Comparison of ENCODE assay signal across 25 mouse cellular contexts in the genomic region with DNA sequence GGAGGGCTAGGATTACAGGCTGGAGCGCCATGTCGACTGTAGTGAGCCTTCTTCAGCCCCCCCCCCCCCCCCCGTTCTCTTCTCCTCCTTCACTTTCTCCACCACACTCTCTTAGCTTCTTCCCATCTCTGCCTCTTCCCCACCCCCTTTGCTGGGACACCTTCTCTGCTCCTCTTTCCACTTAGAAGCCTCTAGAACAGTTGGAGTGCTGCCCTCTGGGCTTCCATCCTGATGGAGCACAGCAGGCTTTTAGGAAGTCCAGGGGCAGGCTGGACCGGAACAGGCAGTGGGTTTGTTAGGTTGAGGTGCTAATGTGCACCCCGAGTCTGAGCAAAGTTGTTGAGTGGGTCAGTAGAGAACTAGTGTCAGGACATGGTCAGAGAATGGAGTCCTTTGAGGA. TPM values are rescaled to one million over a fixed set of nuclear protein-coding genes. Genes with fewer than 3 reads are reported as not detected.
DNase-seq lines count a peak whose midpoint lies in the region; ATAC-seq and TF ChIP-seq lines count a peak whose summit lies in the region.
"Had no signal": no experiment of that assay in that cellular context is flagged by ENCODE, and none has a peak within 500 bp of the region (broad histone marks: within the 10 kb centered on the region; RNA-seq: fewer than 3 reads in every experiment).

No protein-coding gene starts in this region.

- H3K36me3 ChIP-seq in forebrain, embryonic 11.5 days (ENCODE audit: control insufficient read depth, insufficient read depth, low read length): no peaks in the 10 kb centered on the region; the same call in 1 of the 2 replicates
- no peaks in the 10 kb centered on the region for H3K36me3 ChIP-seq in forebrain, postnatal 0 days (ENCODE audit: insufficient read depth)
- H3K36me3 ChIP-seq in heart, embryonic 10.5 days: no peaks in the 10 kb centered on the region
- no peaks in the 10 kb centered on the region for H3K36me3 ChIP-seq in heart, adult 2 months (ENCODE audit: control insufficient read depth, insufficient read depth, low read length)
- H3K36me3 ChIP-seq: embryonic facial prominence, embryonic 13.5 days; embryonic facial prominence, embryonic 15.5 days; forebrain, embryonic 15.5 days; G1E had no signal

- H3K79me2 ChIP-seq in heart, adult 2 months (replicated peaks; ENCODE audit: control insufficient read depth, insufficient read depth, low read length): no peaks in the 10 kb centered on the region

- H3K27me3 ChIP-seq in forebrain, embryonic 11.5 days (ENCODE audit: control insufficient read depth, insufficient read depth, low read length): no peaks in the 10 kb centered on the region
- H3K27me3 ChIP-seq in forebrain, postnatal 0 days (ENCODE audit: insufficient read depth, low read length): no peaks in the 10 kb centered on the region
- no peaks in the 10 kb centered on the region for H3K27me3 ChIP-seq in heart, embryonic 10.5 days (ENCODE audit: insufficient read depth, poor library complexity, severe bottlenecking)
- peaks cover 3% of the 10 kb centered on the region; the same call in 1 of the 2 replicates for H3K27me3 ChIP-seq in heart, adult 2 months (ENCODE audit: control insufficient read depth, insufficient read depth, low read length)
- H3K27me3 ChIP-seq: CH12.LX; embryonic facial prominence, embryonic 15.5 days; forebrain, embryonic 13.5 days; forebrain, embryonic 15.5 days had no signal

- no peak overlapping the region for H3K27ac ChIP-seq in forebrain, embryonic 11.5 days (ENCODE audit: low read depth, low read length)
- H3K27ac ChIP-seq in forebrain, postnatal 0 days (ENCODE audit: low read depth, low read length): no peak overlapping the region
- no peak overlapping the region for H3K27ac ChIP-seq in heart, embryonic 10.5 days
- H3K27ac ChIP-seq in heart, adult 2 months: no peak overlapping the region
- H3K27ac ChIP-seq: embryonic facial prominence, embryonic 13.5 days; embryonic facial prominence, embryonic 15.5 days; forebrain, embryonic 10.5 days; forebrain, embryonic 13.5 days; forebrain, embryonic 15.5 days had no signal

- H3K9me3 ChIP-seq in forebrain, embryonic 11.5 days (ENCODE audit: control insufficient read depth, low read length): no peaks in the 10 kb centered on the region
- no peaks in the 10 kb centered on the region for H3K9me3 ChIP-seq in forebrain, postnatal 0 days (ENCODE audit: low read length)
- no peaks in the 10 kb centered on the region for H3K9me3 ChIP-seq in heart, embryonic 10.5 days
- H3K9me3 ChIP-seq: embryonic facial prominence, embryonic 13.5 days; forebrain, embryonic 15.5 days had no signal

- intact Hi-C loops in heart, adult 2 months (cut with DNase I): no loop called here

- TF ChIP-seq EP300 in heart, adult 2 months (IDR thresholded peaks at IDR 0.05; ENCODE audit: insufficient read depth, low read depth, low read length): no peak

- no peak for ATAC-seq in forebrain, embryonic 11.5 days (replicated peaks; ENCODE audit: low FRiP score)
- ATAC-seq in forebrain, postnatal 0 days: no peak
- ATAC-seq: CD4-positive, CD25-positive, alpha-beta regulatory T cell, adult 4 months; forebrain, embryonic 13.5 days; forebrain, embryonic 15.5 days had no signal

- TF ChIP-seq CTCF in forebrain, postnatal 0 days (IDR thresholded peaks at IDR 0.05; ENCODE audit: low read depth): no peak
- TF ChIP-seq CTCF in heart, adult 2 months (IDR thresholded peaks at IDR 0.05): no peak

- WGBS in forebrain, embryonic 11.5 days: 87% methylated on average over 5 of the region's 5 CpGs
- WGBS in forebrain, postnatal 0 days: 78% methylated on average over 5 of the region's 5 CpGs
- 59% methylated on average over 5 of the region's 5 CpGs for WGBS in heart, embryonic 10.5 days
- 66% methylated on average over 5 of the region's 5 CpGs for WGBS in heart, adult 2 months

- peak; percentile 15 for DNase-seq in forebrain, embryonic 11.5 days (ENCODE audit: low spot score)
- DNase-seq in forebrain, postnatal 0 days: no peak
- peak; percentile 67 for DNase-seq in heart, embryonic 10.5 days (ENCODE audit: low spot score)
- DNase-seq in heart, adult 2 months: no peak
- peak; percentile 5 for DNase-seq in MN1 (ENCODE audit: low spot score)
- DNase-seq: adrenal gland, adult 2 months; adrenal gland, postnatal 10 days; adrenal gland, postnatal 25 days; B cell, adult 2 months; cerebellum, adult 11 months; cerebellum, adult 18-20 months; cerebellum, adult 8-10 months; cerebellum, adult 9-11 months; cerebellum, postnatal 14 days; cerebellum, postnatal 36 days; embryo, embryonic 11 days had no signal

- no peak overlapping the region for H3K4me2 ChIP-seq in forebrain, embryonic 11.5 days (ENCODE audit: low read depth, low read length, severe bottlenecking)
- H3K4me2 ChIP-seq in forebrain, postnatal 0 days (ENCODE audit: low read depth): no peak overlapping the region
- H3K4me2 ChIP-seq: embryonic facial prominence, embryonic 13.5 days; embryonic facial prominence, embryonic 15.5 days; forebrain, embryonic 13.5 days; forebrain, embryonic 15.5 days had no signal

- H3K4me1 ChIP-seq in forebrain, embryonic 11.5 days (replicated peaks; ENCODE audit: control insufficient read depth, insufficient read depth, low read length): no peaks in the 10 kb centered on the region
- no peaks in the 10 kb centered on the region for H3K4me1 ChIP-seq in forebrain, postnatal 0 days (ENCODE audit: insufficient read depth)
- H3K4me1 ChIP-seq in heart, embryonic 10.5 days: no peaks in the 10 kb centered on the region
- no peaks in the 10 kb centered on the region for H3K4me1 ChIP-seq in heart, adult 2 months (ENCODE audit: control insufficient read depth, insufficient read depth, low read length)
- H3K4me1 ChIP-seq: embryonic facial prominence, embryonic 13.5 days; embryonic facial prominence, embryonic 15.5 days; forebrain, embryonic 10.5 days; forebrain, embryonic 13.5 days; forebrain, embryonic 15.5 days had no signal

- no peak overlapping the region for H3K9ac ChIP-seq in forebrain, embryonic 11.5 days (ENCODE audit: low read length)
- H3K9ac ChIP-seq in forebrain, postnatal 0 days: no peak overlapping the region
- H3K9ac ChIP-seq in heart, adult 2 months (ENCODE audit: low read depth, low read length): no peak overlapping the region
- H3K9ac ChIP-seq: embryonic facial prominence, embryonic 13.5 days; embryonic facial prominence, embryonic 15.5 days; forebrain, embryonic 13.5 days; forebrain, embryonic 15.5 days had no signal

- no peak overlapping the region for H3K4me3 ChIP-seq in forebrain, embryonic 11.5 days (ENCODE audit: low read depth, low read length)
- no peak overlapping the region for H3K4me3 ChIP-seq in forebrain, postnatal 0 days (ENCODE audit: low read depth, low read length)
- no peak overlapping the region for H3K4me3 ChIP-seq in heart, embryonic 10.5 days
- no peak overlapping the region for H3K4me3 ChIP-seq in heart, adult 2 months
- H3K4me3 ChIP-seq: embryonic facial prominence, embryonic 13.5 days; embryonic facial prominence, embryonic 15.5 days; erythroblast, embryonic 14.5 days; forebrain, embryonic 10.5 days; forebrain, embryonic 13.5 days; forebrain, embryonic 15.5 days had no signal

- TF ChIP-seq POLR2A in heart, adult 2 months (IDR thresholded peaks at IDR 0.05; ENCODE audit: insufficient read depth, low read depth, low read length): no peak

RNA-seq across cellular contexts. Expression of a gene that starts 10.0 kb away (rescaled TPM):
- 35.7 and 40.1 TPM in 2 replicates for polyA plus RNA-seq in forebrain, embryonic 11.5 days (2014; fragmentation: Nextera tagmentation; extraction: Ambion mirVana)
- total RNA-seq in forebrain, postnatal 0 days (2014; rRNA removed): 14.3 and 21.9 TPM in 2 replicates
- 17.3 and 21.2 TPM in 2 replicates for polyA plus RNA-seq in forebrain, postnatal 0 days (2015; fragmentation: Nextera tagmentation; extraction: Ambion mirVana)
- 13.0 and 16.2 TPM in 2 replicates for polyA plus RNA-seq in heart, embryonic 10.5 days (2016; fragmentation: Nextera tagmentation; extraction: Ambion mirVana)
- total RNA-seq in heart, adult 2 months (2021): 100 to 1,000 TPM; 103 to 117 TPM
- 655 and 1,075 TPM in 2 replicates for polyA plus RNA-seq in heart, adult 2 months (2012; rRNA removed)

RNA-seq across cellular contexts. Expression of a gene that starts 14.3 kb away (rescaled TPM):
- 7.5 and 8.3 TPM in 2 replicates for polyA plus RNA-seq in forebrain, embryonic 11.5 days (2014; fragmentation: Nextera tagmentation; extraction: Ambion mirVana)
- 20.7 and 21.4 TPM in 2 replicates for total RNA-seq in forebrain, postnatal 0 days (2014; rRNA removed)
- 15.7 and 19.0 TPM in 2 replicates for polyA plus RNA-seq in forebrain, postnatal 0 days (2015; fragmentation: Nextera tagmentation; extraction: Ambion mirVana)
- polyA plus RNA-seq in heart, embryonic 10.5 days (2016; fragmentation: Nextera tagmentation; extraction: Ambion mirVana): 14.4 and 15.8 TPM in 2 replicates
- 10 to 100 TPM; 13.0 to 13.1 TPM for total RNA-seq in heart, adult 2 months (2021)
- polyA plus RNA-seq in heart, adult 2 months (2012; rRNA removed): 18.6 and 20.8 TPM in 2 replicates

RNA-seq across cellular contexts. Expression of a gene that starts 17.7 kb away (rescaled TPM):
- 81.7 and 101 TPM in 2 replicates for polyA plus RNA-seq in forebrain, embryonic 11.5 days (2014; fragmentation: Nextera tagmentation; extraction: Ambion mirVana)
- 39.1 and 58.0 TPM in 2 replicates for total RNA-seq in forebrain, postnatal 0 days (2014; rRNA removed)
- 54.6 and 55.7 TPM in 2 replicates for polyA plus RNA-seq in forebrain, postnatal 0 days (2015; fragmentation: Nextera tagmentation; extraction: Ambion mirVana)
- polyA plus RNA-seq in heart, embryonic 10.5 days (2016; fragmentation: Nextera tagmentation; extraction: Ambion mirVana): 32.4 and 36.4 TPM in 2 replicates
- total RNA-seq in heart, adult 2 months (2021): 100 to 1,000 TPM; 112 to 138 TPM
- polyA plus RNA-seq in heart, adult 2 months (2012; rRNA removed): 87.0 and 91.6 TPM in 2 replicates

RNA-seq across cellular contexts. Expression of a gene that starts 21.3 kb away (rescaled TPM):
- polyA plus RNA-seq in forebrain, embryonic 11.5 days (2014; fragmentation: Nextera tagmentation; extraction: Ambion mirVana): 99.6 and 104 TPM in 2 replicates
- total RNA-seq in forebrain, postnatal 0 days (2014; rRNA removed): 126 and 161 TPM in 2 replicates
- polyA plus RNA-seq in forebrain, postnatal 0 days (2015; fragmentation: Nextera tagmentation; extraction: Ambion mirVana): 124 and 138 TPM in 2 replicates
- polyA plus RNA-seq in heart, embryonic 10.5 days (2016; fragmentation: Nextera tagmentation; extraction: Ambion mirVana): 160 and 180 TPM in 2 replicates
- total RNA-seq in heart, adult 2 months (2021): 10 to 100 TPM; 76.0 to 79.8 TPM
- polyA plus RNA-seq in heart, adult 2 months (2012; rRNA removed): 64.0 and 72.5 TPM in 2 replicates

RNA-seq across cellular contexts. Expression of a gene that starts 21.5 kb away (rescaled TPM):
- 32.8 and 40.3 TPM in 2 replicates for polyA plus RNA-seq in forebrain, embryonic 11.5 days (2014; fragmentation: Nextera tagmentation; extraction: Ambion mirVana)
- total RNA-seq in forebrain, postnatal 0 days (2014; rRNA removed): 56.2 and 60.8 TPM in 2 replicates
- 58.1 and 58.4 TPM in 2 replicates for polyA plus RNA-seq in forebrain, postnatal 0 days (2015; fragmentation: Nextera tagmentation; extraction: Ambion mirVana)
- 31.4 and 40.6 TPM in 2 replicates for polyA plus RNA-seq in heart, embryonic 10.5 days (2016; fragmentation: Nextera tagmentation; extraction: Ambion mirVana)
- total RNA-seq in heart, adult 2 months (2021): 10 to 100 TPM; 39.1 to 42.4 TPM
- 38.8 and 41.3 TPM in 2 replicates for polyA plus RNA-seq in heart, adult 2 months (2012; rRNA removed)

Comparison
In these comparisons a context has a peak if more than half of its experiments do, and no peak if none do; other contexts are left out.
1. DNase-seq: peak in forebrain, embryonic 11.5 days (single experiment), heart, embryonic 10.5 days (single experiment) and MN1 (single experiment); none in forebrain, postnatal 0 days (single experiment) and heart, adult 2 months (0 of 2).
2. RNA of a gene that starts 10.0 kb away (polyA plus RNA-seq): 655 to 1,075 TPM in heart, adult 2 months; 35.7 to 40.1 TPM in forebrain, embryonic 11.5 days, 17.3 to 21.2 TPM in forebrain, postnatal 0 days and 13.0 to 16.2 TPM in heart, embryonic 10.5 days; every median in the first group is over 10 times any median in the second.